Mouse (Mus musculus) gastrocnemius, postnatal 36 days (tissue): ENCODE results near the gene Ccdc113. TPM values are rescaled to one million over a fixed set of nuclear protein-coding genes. Genes with fewer than 3 reads are reported as not detected.
A peak's percentile ranks its signal among the peaks of the same experiment; 100 is the strongest.
"Not testable (repeated sequence)": the region's sequence is repeated elsewhere in the genome, so short reads cannot be mapped to it uniquely, and the experiment has no call there.

Source experiments
- DNase-seq, 2 experiments: peaks; one replicate each; pipeline ENCODE4 v3.0.0; 2022
- intact Hi-C: fragments of 180-260 bp; cut with DNase I; formaldehyde crosslinking; loops from one replicate; pipeline ENCODE4 v1.15.1; 2025
- total RNA-seq, 2 experiments: library from RNA; stranded (reverse); gene quantifications; 2 replicates each; pipeline ENCODE4 v1.2.3; 2021

Gene Ccdc113
- total RNA-seq, 2 experiments from 2014 or later: not detected

DNA sequence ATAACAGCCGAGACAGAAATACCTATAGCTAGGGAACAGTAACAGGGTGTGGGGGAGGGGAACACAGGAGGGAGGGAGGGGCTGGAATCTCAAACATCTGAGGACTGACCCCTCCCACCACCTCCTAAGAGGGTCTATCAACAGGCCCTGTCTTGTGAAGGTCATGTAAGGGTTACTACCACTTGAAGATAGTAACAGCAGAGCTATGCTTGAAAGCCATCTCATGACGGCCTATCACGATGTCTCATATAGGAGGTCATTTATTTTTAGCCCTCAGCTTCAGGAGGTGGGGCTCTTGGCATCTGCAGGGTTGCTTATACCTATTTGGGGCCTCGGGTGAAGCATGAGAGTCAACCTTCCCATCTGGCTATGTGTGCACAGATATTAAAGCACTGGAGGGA is 63.0 kb downstream of the Ccdc113 start:
- DNase-seq: no peak
- intact Hi-C loops: loop anchor here (10.0 kb wide), 2 partner anchors 252 to 308 kb away; no protein-coding TSS in a partner anchor

DNA sequence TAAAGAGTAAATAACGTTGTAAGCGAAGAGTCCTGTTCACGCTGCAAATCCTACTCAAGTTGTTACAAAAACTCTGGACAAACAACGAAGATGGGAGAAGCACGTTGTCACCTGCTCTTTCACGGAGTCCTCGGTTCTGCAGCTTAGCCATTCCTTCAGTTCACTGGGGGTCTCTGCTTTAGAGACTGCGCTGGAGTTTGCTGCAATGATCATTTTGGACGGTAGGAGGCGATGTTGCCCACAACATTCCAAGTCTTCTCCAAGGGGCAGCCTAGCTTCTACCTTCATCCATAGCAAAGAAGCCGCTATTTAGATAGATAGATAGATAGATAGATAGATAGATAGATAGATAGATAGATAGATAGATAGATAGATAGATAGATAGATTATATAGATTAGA is 66.0 kb downstream of the Ccdc113 start:
- intact Hi-C loops: loop anchor here (10.0 kb wide), 3 partner anchors 235 to 305 kb away; no protein-coding TSS in a partner anchor

DNA sequence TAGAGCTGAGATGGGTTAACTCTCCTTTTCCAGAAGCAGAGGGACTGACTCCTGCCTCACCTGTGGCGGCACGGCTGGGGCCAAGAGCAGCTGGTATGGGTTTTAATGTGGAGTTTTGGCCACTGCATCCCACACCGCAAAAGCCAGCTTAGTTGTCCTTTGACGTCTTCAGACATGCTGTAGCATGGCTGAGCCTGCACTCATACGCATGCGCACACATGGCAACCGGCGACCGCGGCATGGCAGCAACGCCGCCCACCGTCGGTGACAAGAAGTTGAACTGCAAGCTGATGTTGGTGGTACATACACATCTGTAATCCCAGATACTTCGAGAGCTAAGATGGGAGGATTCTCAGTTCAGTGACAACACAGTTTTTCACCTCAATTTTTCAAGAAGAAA is 67.4 kb downstream of the Ccdc113 start:
- intact Hi-C loops: loop anchor here (10.0 kb wide), 1 partner anchor 233 kb away; no protein-coding TSS in a partner anchor
- DNase-seq: no peak

More for the DNA sequence above, 66.0 kb downstream of the Ccdc113 start:
- DNase-seq: peak in 1 of 2 experiments; percentile 37

DNA sequence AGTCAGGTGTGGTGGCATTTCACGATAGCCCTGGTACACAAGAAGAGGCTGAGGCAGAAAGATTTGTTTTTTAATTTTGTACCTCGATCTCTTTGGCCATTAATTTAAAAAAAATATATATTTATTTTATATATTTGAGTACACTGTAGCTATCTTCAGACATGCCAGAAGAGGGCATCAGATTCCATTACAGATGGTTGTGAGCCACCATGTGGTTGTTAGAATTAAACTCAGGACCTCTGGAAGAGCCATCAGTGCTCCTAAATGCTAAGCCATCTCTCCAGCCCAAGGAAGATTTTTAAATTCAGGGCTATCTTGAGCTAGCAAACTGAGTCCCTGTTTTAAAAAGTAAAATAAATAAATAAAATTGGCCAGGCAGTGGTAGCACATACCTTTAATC is 68.3 kb downstream of the Ccdc113 start:
- DNase-seq: no peak
- intact Hi-C loops: loop anchor here (10.0 kb wide), 1 partner anchor 233 kb away; no protein-coding TSS in a partner anchor

DNA sequence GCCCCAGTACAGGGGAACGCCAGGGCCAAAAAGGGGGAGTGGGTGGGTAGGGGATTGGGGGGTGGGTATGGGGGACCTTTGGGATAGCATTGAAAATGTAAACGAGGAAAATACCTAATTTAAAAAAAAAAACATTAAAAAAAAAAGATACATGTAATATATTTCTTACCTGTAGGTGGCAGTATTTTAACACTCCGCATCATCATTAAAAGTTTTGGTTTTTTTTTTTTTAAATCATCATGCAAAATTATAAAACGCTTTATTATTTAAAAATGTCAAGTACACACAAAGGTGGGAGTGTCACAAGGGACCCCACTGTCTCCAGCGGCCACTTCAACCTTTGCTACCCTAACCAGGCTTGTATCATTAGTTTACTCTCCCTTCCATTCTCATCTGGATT is 72.6 kb downstream of the Ccdc113 start:
- intact Hi-C loops: loop anchor here (10.0 kb wide), 1 partner anchor 228 kb away; no protein-coding TSS in a partner anchor
- not testable (repeated sequence) for DNase-seq

DNA sequence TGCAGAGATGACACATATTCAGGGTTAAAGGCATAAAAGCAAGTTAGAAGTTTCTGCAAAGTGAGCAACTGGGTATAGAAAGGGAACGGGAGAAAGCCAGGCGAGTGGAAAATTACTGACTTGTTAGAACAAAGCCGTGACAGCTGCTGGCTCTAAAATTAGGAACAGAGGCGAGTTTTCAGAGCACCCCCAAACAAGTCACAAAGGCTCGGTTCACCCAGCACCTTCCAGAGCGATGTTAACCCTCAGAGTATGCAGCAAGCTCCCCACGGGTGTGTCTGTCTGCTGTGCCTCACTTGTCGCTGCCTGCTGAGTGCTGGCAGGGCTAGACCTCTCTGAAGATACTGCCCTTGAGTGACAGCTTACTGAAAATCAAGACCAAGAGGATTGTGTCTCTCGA is 73.3 kb downstream of the Ccdc113 start:
- intact Hi-C loops: loop anchor here (10.0 kb wide), 1 partner anchor 228 kb away; no protein-coding TSS in a partner anchor
- DNase-seq: no peak

Other genes starting within 250 kb of the Ccdc113 start
- gene Cngb1, start 227.5 kb upstream of the Ccdc113 start, total RNA-seq: under 1 TPM; 0.27 to 0.51 TPM
- not detected for gene Tepp, start 223.5 kb upstream of the Ccdc113 start, total RNA-seq
- 1 to 10 TPM; 3.1 to 3.3 TPM for gene Zfp319, start 202.1 kb upstream of the Ccdc113 start, total RNA-seq
- 1 to 10 TPM; 4.4 to 5.7 TPM for gene Usb1, start 201.8 kb upstream of the Ccdc113 start, total RNA-seq
- gene Mmp15, start 181.8 kb upstream of the Ccdc113 start, total RNA-seq: 10 to 100 TPM; 14.3 to 17.8 TPM
- gene Cfap20, start 99.2 kb upstream of the Ccdc113 start, total RNA-seq: 1 to 10 TPM; 5.8 to 6.0 TPM
- gene Csnk2a2, start 44.0 kb upstream of the Ccdc113 start, total RNA-seq: 10 to 100 TPM; 21.5 to 21.9 TPM
- not detected for gene Prss54, start 42.3 kb downstream of the Ccdc113 start, total RNA-seq
- gene Gins3, start 99.4 kb downstream of the Ccdc113 start, total RNA-seq: under 1 TPM; 0.46 to 0.54 TPM
- 1 to 10 TPM; 4.0 to 4.8 TPM for gene Ndrg4, start 142.9 kb downstream of the Ccdc113 start, total RNA-seq
- gene Setd6, start 181.8 kb downstream of the Ccdc113 start, total RNA-seq: 10 to 100 TPM in 1 of 2 experiments, 1 to 10 TPM in 1; 9.6 to 13.3 TPM